Mouse (Mus musculus) gastrocnemius, postnatal 36 days (tissue): Measurements from ENCODE around the gene Tom1l2. TPM values are rescaled to one million over a fixed set of nuclear protein-coding genes. Genes with fewer than 3 reads are reported as not detected.

ENCODE experiments used
- DNase-seq, 2 experiments: peaks; one replicate each; pipeline ENCODE4 v3.0.0; 2022
- intact Hi-C: fragments of 180-260 bp; cut with DNase I; formaldehyde crosslinking; loops from one replicate; pipeline ENCODE4 v1.15.1; 2025
- total RNA-seq, 2 experiments: library from RNA; stranded (reverse); gene quantifications; 2 replicates each; pipeline ENCODE4 v1.2.3; 2021

Tom1l2 gene
- total RNA-seq, 2 experiments from 2014 or later: 59.4 to 61.5 TPM

DNA sequence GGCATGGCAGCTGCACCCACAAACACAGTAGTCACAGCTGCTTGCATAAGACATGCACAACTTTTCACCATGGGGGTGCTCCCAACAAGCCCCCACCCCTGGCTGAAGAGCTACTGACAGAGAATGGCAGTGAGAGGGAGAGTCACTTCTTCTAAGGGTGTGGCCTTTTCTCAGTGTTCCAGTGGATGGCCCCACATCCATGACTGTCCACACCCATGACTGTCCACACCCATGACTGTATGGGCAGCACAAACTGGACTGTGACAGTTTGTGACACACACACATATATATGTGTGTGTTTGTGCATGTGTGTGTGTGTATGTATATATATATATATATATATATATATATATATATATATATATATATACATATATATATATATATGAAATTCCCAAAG is 42.8 kb downstream of the Tom1l2 start:
- DNase-seq: no peak
- intact Hi-C loops: loop anchor here (5.0 kb wide), 1 partner anchor 32 kb away; no protein-coding TSS in a partner anchor

GRCm38 (mm10) chr11:60308506-60309116 is 44.1 kb downstream of the Tom1l2 start:
- intact Hi-C loops: loop anchor here (5.0 kb wide), 1 partner anchor 34 kb away; no protein-coding TSS in a partner anchor
- no peak for DNase-seq

DNA sequence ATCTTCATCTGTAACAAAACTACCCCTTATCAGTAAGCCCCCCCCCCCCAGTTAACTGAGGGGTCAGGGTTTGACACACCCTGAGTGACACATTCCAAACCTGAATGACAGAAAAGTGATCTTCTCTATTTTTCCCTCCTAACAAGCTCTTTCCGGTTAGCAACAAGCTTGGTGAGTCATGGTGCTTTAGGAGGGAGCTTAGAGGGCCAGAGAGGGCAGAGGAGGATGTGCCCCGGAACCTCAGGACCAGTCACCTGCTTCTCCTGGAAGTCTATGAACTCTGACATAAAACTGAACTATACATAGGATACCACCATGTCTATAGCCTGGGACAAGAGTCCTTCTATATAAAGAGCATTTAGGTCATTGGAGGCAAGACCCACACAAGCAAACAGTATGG is 44.6 kb downstream of the Tom1l2 start:
- intact Hi-C loops: loop anchor here (5.0 kb wide), 1 partner anchor 34 kb away; no protein-coding TSS in a partner anchor
- DNase-seq: no peak

DNA sequence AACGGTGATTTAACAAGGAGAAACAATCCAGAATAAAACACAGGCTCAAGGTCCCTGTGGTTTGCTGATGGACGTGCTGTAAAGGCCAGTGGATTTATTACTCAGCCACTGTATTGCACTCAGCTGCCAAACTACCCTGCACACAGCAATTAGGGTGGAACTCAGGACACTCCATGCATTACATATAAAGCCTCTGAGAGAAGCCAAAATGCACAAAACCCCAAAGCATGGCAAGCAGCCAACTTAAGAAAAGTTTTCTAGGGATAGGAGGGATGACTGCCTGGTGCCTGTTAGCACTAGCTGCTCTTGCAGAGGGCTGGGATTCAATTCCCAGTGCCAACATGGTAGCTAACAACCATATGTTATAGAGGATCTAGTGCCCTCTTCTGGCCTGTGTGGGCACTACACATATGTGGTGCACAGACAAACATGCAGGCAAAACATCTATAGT is 45.3 kb downstream of the Tom1l2 start:
- intact Hi-C loops: loop anchor here (5.0 kb wide), 1 partner anchor 35 kb away; no protein-coding TSS in a partner anchor
- no peak for DNase-seq

DNA sequence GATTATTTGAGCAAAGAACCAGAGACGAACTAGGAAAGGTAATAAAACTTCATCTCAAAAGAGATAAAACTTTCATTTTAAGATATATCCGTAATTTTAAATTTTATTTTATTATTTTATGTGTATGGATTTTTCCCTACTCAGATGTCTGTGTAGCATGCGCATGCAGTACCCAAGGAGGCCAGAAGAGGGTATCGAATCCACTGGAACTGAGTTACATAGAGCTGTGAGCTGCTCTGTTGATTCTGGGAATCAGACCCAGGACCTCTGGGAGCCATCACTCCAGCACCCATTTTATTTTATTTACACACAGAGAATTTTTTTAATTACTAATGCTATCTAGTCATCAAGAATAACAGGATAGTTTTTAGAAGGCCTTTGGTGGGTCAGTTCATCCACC is 45.9 kb downstream of the Tom1l2 start:
- intact Hi-C loops: loop anchor here (5.0 kb wide), 1 partner anchor 35 kb away; no protein-coding TSS in a partner anchor

DNA sequence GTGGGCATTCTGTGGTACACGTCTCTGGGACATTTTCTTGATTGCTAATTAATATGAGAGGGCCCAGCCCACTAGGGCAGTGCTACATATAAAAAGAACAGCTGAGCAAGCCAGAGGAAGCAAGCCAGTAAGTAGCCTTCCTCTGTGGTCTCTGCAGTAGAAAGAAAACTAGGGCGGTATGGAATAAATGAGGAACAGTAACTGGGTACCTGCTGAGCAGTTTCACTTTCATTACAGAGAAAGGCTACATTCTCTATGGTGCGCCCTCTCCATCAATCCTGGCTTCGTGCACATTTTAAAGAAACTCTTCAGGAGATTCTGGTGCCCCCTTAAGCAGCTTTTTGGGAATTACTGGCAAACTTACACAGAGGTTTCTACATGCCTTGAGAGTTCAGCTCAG is 47.1 kb downstream of the Tom1l2 start:
- intact Hi-C loops: loop anchor here (5.0 kb wide), 1 partner anchor 37 kb away; no protein-coding TSS in a partner anchor
- no peak for DNase-seq

More for the DNA sequence above, 45.9 kb downstream of the Tom1l2 start:
- peak in 1 of 2 experiments; percentile 21 for DNase-seq

GRCm38 (mm10) chr11:60303497-60303896 is 49.2 kb downstream of the Tom1l2 start:
- intact Hi-C loops: loop anchor here (5.0 kb wide), 1 partner anchor 99 kb away; no protein-coding TSS in a partner anchor
- DNase-seq: no peak

- intact Hi-C loops: loop anchor here (5.0 kb wide), 1 partner anchor 100 kb away; no protein-coding TSS in a partner anchor
- no peak for DNase-seq
These were observed 50.2 kb downstream of the Tom1l2 start for GRCm38 (mm10) chr11:60302354-60303083.

DNA sequence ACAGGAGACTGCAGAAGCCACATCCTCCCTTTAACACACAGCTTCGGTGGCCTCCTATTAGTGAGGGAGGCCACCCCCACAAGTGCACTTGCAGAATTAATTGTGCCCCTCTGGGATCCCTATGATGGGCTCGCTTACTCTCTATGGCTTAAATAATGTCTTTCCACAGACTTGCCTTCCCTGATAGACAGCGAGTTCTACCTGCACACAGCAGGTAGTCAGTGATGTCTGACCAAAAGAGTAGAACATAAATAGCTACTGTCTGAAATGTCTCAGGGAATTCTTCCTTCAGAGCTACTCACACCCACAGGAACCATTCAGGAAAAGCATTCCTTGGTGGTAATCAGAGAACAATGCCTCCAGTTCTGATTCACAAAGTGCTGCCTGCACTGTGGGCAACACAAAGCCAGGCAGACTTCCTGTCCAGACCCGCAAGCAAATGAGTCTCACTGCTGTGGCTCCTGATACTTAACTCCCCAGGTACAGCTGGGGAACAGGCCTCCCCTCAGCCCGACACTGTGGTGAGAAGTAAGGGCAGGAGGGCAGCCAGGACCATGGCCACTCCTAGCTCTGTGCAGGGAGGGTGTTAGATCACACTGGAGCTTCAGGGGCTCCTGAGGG is 51.0 kb downstream of the Tom1l2 start:
- DNase-seq: no peak
- intact Hi-C loops: loop anchor here (5.0 kb wide), 1 partner anchor 101 kb away; no protein-coding TSS in a partner anchor

- intact Hi-C loops: loop anchor here (5.0 kb wide), 1 partner anchor 102 kb away; no protein-coding TSS in a partner anchor
- DNase-seq: no peak
These were observed 52.4 kb downstream of the Tom1l2 start for GRCm38 (mm10) chr11:60300318-60300717.

GRCm38 (mm10) chr11:60297772-60298171 is 54.9 kb downstream of the Tom1l2 start:
- no peak for DNase-seq
- intact Hi-C loops: no loop called here

- no peak for DNase-seq
- intact Hi-C loops: loop anchor here (5.0 kb wide), 2 partner anchors 42 to 92 kb away; no protein-coding TSS in a partner anchor
These were observed 57.9 kb downstream of the Tom1l2 start for GRCm38 (mm10) chr11:60294630-60295313.

DNA sequence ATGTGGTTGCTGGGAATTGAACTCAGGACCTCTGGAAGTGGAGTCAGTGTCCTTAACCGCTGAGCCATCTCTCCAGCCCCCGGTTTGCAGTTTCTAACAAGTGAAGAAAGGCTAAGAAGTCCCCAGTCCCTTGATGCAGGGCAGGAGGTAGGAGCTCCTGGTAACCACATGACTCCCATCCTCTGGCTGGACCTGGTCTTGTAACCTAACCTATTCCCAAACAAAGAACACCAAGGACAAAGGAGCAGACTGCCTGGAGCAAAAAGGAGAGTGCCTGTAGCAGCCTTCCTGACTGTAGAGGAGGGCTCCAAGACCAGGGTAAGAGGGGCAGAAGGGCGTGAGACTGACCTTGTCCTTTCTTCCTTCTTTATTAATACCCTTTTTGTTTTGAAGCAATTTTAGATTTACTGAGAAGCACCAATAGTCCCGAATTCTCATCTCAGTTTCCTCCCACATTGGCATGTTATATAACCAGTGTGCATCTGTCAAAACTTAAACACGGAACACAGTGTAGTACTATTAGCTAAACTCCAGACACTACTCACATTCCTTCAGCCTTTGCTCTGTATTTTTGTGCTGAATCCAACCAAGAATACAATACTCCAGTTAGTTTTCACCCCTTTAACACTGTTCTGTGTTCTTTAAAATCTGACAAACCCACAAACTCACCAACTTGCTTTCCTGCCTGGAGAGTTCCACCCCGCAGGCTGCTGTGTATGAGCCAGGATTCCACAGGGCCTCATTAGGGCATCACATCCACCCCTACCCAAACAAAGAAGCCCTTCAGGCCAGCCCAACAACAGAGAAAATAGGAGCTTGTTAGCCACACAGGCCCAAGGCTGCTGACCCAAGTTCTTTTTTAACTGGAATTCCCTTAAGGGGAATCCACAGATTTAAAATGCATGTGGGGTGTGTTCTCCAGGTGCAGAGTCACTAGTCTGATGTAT is 58.7 kb downstream of the Tom1l2 start:
- intact Hi-C loops: loop anchor here (5.0 kb wide), 2 partner anchors 42 to 92 kb away; no protein-coding TSS in a partner anchor

GRCm38 (mm10) chr11:60292718-60293117 is 60.0 kb downstream of the Tom1l2 start:
- peak in 1 of 2 experiments; percentile 35 for DNase-seq
- intact Hi-C loops: loop anchor here (1.0 to 5.0 kb wide), 3 partner anchors 40 to 187 kb away; partner anchors contain the start of gene Rai1

More for the DNA sequence above, 58.7 kb downstream of the Tom1l2 start:
- DNase-seq: no peak

DNA sequence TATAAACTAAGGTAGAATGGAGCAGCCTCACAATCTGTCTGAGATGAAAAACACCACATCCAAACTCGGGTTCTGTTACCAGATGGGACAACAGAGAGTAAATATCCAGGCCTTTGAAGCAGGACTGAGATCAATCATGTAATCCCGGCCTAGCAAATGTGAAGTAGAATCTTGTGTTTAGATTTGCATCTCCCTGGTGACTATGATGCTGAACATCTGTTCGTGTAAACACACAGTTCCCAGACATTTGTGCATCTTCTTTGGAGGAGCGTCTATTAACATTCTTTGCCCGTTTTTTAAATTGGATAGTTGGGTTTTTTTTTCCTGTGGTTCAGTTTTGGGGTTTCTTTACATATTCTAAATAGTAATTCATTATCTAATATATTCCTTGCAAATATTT is 63.7 kb downstream of the Tom1l2 start:
- intact Hi-C loops: no loop called here
- no peak for DNase-seq

DNA sequence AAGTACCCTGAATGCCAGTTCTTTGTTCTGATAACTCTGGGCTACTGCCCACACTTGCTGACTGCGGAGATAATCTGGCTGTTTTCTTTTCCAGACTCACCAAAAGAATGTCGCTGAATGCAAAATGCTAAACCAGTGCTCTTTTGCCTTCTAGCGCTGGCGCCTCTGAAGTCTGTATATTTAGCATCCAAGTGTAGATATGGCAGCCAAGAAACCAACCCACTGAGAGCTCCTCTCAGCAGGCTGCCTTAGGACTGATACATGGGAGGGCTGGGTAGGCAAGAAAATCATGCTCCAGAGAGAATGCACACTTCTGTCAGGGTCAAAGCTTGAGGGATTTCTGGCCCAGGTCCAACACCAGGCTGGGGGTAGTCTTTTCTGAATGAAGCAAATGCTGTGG is 66.4 kb downstream of the Tom1l2 start:
- intact Hi-C loops: no loop called here
- DNase-seq: no peak

DNA sequence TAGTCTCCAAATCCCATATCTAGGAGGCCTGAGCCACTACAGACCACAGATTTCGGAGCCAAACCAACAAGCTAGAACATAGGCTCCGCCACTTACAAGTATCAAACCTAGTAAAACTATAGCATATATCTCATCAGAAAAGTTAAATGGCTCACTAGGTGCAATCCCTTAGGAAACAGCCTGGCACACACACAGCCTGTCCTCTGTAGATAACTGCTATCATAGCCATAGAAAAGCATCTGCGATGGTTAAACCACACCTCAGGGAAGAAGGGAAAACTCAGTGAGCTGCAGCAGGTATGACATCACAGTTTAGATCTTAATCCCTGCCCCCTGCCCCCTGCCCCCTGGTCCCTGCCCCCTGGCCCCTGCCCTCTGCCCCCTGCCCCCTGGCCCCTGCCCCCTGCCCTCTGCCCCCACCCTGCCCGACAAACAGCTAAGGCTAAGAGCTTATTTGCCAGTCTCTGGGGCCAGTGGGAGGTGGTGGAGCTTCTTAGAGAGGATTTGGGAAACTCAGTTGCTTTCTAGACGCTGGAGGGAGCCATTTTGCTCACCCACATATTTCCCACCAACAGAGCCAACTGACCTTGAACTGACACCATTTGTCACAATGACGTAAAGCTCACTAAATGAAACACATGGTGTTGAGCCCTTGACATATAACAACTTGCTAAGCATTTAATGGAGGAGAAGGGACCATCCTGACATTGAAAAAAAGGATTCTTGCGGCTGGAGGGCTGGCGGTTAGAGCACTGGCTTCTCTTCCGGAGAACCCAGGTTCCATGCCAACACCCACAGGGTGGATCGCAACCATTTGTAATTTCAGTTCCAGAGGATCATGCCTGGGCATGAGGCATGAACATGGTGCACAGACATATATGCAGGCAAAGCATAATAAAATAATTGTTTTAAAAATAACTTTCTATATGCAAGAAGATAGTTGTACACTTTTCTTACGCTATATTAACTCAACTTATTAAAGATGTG is 72.0 kb downstream of the Tom1l2 start:
- no peak for DNase-seq
- intact Hi-C loops: no loop called here

DNA sequence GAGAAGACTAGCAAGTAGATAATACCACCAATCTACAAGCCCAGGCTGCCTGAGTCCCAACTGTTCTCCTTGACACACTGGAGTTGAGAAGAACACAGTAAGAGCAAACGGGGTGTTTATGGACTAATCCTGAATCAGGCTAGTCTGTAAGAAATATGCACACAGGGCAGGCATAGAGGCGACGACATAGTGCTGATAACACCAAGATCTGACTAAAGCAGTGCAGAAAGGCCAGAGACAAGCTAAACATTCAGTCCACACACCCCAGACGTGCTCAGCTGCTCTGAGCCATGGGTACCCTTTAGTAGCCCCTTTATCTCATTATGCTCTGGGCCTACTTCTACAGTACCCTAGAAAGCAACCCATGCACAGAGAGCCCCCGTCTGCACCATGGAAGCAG is 73.2 kb downstream of the Tom1l2 start:
- no peak for DNase-seq
- intact Hi-C loops: no loop called here
